Mouse (Mus musculus) lung, adult 18-20 months (tissue): ENCODE data around the gene Vmn1r19.
"Not testable (repeated sequence)": the region's sequence is repeated elsewhere in the genome, so short reads cannot be mapped to it uniquely, and the experiment has no call there.

Experiments
- DNase-seq, 2 experiments: peaks; one replicate each; pipeline ENCODE4 v3.0.0; 2022; ENCODE audit warnings: mixed read lengths in 2 of 2

Vmn1r19 gene

DNA sequence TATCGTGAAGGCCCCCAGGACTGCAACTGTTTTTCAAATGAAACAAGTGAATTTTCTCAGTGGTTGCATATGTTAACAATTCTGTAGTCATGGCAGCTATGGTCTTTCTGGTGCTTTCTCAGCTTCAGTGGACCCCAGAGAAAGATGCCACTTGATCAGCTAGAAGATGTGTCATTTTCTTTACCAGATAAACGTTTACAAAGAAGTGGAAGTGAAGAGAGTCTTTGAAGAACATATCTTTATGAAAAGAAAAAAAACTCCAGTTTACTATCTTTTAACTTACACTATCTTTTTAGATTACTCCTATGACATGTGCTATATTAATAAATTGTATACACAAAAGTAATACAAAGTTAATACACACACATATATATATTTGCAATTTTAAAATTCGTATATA is at the start of gene Vmn1r19:
Gene Vmn1r19, plus strand, starts transcription at position 301 of the 400 bp plus-strand sequence.
- not testable (repeated sequence) for DNase-seq

GRCm38 (mm10) chr6:57356864-57357263 is 46.7 kb upstream of the Vmn1r19 start:
- no peak for DNase-seq

DNA sequence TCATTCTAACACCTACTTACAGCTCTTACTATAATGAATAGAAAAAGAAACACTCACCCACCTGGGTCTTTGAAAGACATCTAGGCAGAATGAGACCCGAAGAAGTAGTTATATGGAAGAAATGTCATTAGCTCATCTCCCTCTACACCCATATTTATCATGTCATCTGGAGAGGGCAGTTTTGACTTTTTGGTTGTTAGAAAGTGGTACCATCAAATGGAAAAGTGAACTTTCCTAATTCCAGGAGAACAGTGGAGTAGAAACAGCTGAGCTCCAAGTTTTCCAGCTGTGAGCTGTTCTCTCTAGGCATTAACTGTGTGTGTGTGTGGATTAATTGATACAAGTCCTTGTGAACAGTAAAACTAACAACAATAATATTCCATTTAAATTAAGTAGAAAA is 40.0 kb upstream of the Vmn1r19 start, which contains the start of gene Vmn1r17:
Gene Vmn1r17, minus strand, starts transcription at position 101 of the 400 bp plus-strand sequence.
- no peak for DNase-seq

DNA sequence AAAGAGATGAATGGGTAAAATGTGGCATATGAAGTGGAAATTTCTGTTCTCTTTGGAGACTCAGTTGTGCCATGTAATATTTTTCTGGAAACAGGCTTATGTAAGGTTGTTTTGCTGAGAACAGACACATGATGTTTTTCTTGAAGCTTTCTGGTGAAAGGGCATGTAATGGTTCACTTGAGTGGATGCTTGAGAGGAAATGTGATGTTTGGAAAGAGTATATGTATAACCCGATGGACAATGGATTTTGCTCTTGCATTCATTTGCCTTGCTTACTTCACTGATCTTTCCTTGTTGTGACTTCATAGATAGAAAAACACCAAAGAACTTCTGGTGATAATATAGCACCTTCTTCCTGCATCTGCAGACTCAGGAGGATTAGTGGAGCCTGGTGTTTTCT is 37.7 kb upstream of the Vmn1r19 start:
- not testable (repeated sequence) for DNase-seq

DNA sequence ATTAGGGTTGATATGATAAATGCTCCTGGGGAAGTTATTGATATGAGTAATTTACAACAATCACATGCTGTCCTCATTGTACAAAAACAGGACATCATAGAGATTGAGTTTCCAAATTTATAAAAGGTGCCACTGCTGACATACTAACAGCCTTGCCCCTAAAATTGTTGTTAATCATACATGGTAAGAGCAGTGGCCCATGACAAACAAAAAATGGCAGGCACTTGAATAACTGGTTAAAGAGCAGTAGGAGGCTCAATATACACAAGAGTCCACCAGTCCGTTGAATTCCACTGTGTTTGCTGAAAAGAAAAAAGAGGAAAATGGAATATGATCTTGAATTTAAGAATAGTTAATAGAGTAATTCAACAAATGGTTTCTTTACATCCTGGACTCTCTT is 36.1 kb upstream of the Vmn1r19 start:
- no peak for DNase-seq

DNA sequence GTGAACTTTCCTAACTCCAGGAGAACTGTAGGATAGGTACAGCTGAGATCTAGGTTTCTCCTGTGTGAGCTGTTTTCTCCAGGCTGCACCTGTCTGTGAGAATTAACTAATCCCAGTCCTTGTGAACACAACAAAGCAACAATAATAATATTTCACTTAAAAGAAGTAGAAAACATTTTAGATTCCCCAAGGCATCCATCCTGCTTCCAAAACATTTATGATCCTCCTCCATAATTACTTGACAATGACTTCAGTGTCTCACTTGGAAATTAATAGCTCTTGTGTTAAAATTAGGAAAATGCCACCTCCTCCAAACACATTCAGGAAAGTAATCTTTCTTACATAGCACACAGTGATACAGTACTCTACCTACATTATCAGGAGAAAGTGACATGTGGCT is 7.9 kb upstream of the Vmn1r19 start, which contains the start of gene Vmn1r18:
Gene Vmn1r18, minus strand, starts transcription at position 101 of the 400 bp plus-strand sequence.
- DNase-seq = no peak

DNA sequence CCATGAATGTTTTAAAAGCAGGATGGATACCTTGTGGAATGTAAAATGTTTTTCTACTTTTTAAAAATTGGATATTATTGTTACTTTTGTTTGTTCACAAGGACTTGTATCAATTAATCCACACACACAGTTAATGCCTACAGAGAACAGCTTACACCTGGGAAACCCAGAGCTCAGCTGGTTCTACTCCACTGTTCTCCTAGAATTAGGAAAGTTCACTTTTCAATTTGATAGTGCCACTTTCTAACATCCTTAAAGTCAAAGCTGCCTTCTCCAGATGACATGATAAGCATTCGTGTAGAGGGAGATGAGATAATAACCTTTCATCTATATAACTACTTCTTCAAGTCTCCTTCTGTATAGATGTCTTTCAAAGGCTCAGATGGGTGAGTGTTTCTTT is 25.1 kb downstream of the Vmn1r19 start, which contains the start of gene Vmn1r20:
Gene Vmn1r20, plus strand, starts transcription at position 301 of the 400 bp plus-strand sequence.
- no peak for DNase-seq

GRCm38 (mm10) chr6:57431196-57431595 is 27.6 kb downstream of the Vmn1r19 start:
- DNase-seq = peak in 1 of 2 experiments; percentile 2
